Mouse (Mus musculus) kidney, embryonic 15.5 days (tissue): ENCODE data around the gene Slc9a7. TPM values are rescaled to one million over a fixed set of nuclear protein-coding genes. Genes with fewer than 3 reads are reported as not detected.

Experiments
- ATAC-seq: fragments of 200-750 bp; cut with Nextera tagmentation; replicated peaks from 2 replicates; pipeline ENCODE4 v1.8.0; 2017; ENCODE audit warnings: moderate TSS enrichment; ENCODE audit not compliant: low FRiP score
- H3K27ac ChIP-seq: fragments of 300-500 bp; sonication (generic); 2 replicates; pipeline ENCODE4 v1.5.1; 2015; ENCODE audit warnings: mild to moderate bottlenecking, inconsistent platforms
- H3K27me3 ChIP-seq: fragments of 300-500 bp; sonication (generic); 2 replicates; pipeline ENCODE4 v1.6.1; 2015; ENCODE audit warnings: inconsistent platforms
- H3K36me3 ChIP-seq: fragments of 300-500 bp; sonication (generic); 2 replicates; pipeline ENCODE4 v1.6.1; 2015; ENCODE audit warnings: inconsistent platforms
- H3K4me1 ChIP-seq: fragments of 300-500 bp; sonication (generic); 2 replicates; pipeline ENCODE4 v1.6.1; 2015; ENCODE audit warnings: inconsistent platforms
- H3K4me2 ChIP-seq: fragments of 300-500 bp; sonication (generic); 2 replicates; pipeline ENCODE4 v1.6.1; 2015; ENCODE audit warnings: moderate library complexity, mild to moderate bottlenecking, inconsistent platforms
- H3K4me3 ChIP-seq: fragments of 300-500 bp; sonication (generic); replicated peaks from 2 replicates; pipeline ENCODE4 v1.5.1; 2015; ENCODE audit warnings: mild to moderate bottlenecking, inconsistent platforms
- H3K9ac ChIP-seq: fragments of 300-500 bp; sonication (generic); 2 replicates; pipeline ENCODE4 v1.6.1; 2015; ENCODE audit warnings: mild to moderate bottlenecking, inconsistent platforms
- H3K9me3 ChIP-seq: fragments of 300-500 bp; sonication (generic); replicated peaks from 2 replicates; pipeline ENCODE4 v1.6.1; 2016; ENCODE audit warnings: inconsistent platforms
- WGBS: fragments of 180-500 bp; shearing (Covaris S2); methylation state at CpG from one replicate; pipeline ENCODE4 v1.1.7; 2015; ENCODE audit warnings: mixed read lengths; 5-methylcytosine and 5-hydroxymethylcytosine counted together
- polyA plus RNA-seq: library from polyadenylated mRNA; unstranded; fragments of >200 nt; fragmentation: Nextera tagmentation; extraction: Ambion mirVana; gene quantifications from 2 replicates; pipeline ENCODE4 v1.2.1, GENCODE M21; 2015

Slc9a7 gene
- polyA plus RNA-seq, 1 experiment from 2014 or later, result 1.1 TPM

DNA sequence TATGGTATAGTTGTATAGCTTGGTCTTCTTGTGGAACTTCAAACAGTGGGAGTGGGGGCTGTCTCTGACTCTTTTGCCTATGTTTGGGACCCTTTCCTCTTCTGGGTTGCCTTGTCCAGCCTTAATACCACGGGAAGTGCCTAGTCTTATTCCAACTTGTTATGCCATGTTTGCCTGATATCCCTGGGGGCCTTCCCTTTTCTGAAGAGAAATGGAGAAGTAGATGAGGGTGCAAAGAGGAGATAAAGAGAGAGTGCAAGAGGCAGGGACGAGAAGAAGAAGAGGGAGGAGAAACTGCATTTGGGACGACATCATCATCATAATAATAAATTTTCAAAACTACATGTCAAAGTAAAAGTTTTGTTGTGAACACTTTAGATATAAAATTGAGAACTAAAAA, 21.6 kb downstream of the Slc9a7 start:
- Histone ChIP-seq H3K9ac (no peak overlapping the region), H3K27me3 (no peaks in the 10 kb centered on the region), H3K4me2 (no peak overlapping the region), H3K4me3 (no peak overlapping the region), H3K27ac (no peak overlapping the region), H3K9me3 (no peaks in the 10 kb centered on the region), H3K4me1 (no peaks in the 10 kb centered on the region), H3K36me3 (no peaks in the 10 kb centered on the region)
- 74% methylated on average over 3 of the region's 3 CpGs for WGBS
- ATAC-seq, result no peak

DNA sequence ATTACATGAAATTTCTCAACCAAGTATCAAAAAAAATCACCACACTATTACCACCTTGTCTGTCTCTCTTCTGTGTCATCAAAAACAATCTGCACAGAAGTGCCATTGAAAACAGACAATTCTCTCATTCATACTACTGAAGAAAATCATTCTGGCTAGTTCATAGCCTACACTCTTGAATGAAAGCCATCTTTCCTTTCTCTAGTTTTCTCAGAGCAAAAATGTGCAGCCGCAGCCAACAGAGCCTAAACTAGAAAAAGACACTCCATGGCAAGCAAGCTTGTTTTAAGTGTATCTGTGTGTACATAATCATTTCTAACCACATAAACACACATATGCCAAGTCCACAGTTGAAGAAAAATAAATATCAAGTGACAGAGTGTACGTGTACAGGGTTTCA, 27.2 kb downstream of the Slc9a7 start:
- Histone ChIP-seq H3K4me1 (no peaks in the 10 kb centered on the region), H3K36me3 (no peaks in the 10 kb centered on the region), H3K4me3 (no peak overlapping the region), H3K27me3 (no peaks in the 10 kb centered on the region), H3K27ac (no peak overlapping the region), H3K9ac (no peak overlapping the region), H3K9me3 (no peaks in the 10 kb centered on the region), H3K4me2 (no peak overlapping the region)
- ATAC-seq, result no peak
- 84% methylated on average over 2 of the region's 2 CpGs for WGBS

DNA sequence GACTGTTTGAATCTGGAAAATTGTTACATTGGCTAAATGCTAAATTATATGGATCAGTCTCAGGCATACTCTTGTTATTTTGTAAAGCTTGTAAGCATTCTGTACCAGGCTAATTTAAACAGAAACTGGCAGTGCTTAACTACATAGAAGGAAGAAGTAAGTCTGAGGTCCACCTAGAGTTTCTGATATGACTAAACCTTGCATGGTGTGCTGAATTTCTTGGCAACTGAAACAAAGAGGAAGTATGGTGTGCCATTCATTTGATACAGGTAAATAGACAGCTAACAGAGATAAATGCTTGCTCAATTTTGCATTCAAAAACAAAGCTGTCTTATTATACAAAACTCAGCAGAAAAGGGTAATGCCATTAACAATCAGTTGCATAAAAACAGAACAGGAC, 63.5 kb downstream of the Slc9a7 start:
- ATAC-seq, result no peak
- Histone ChIP-seq H3K4me2 (no peak overlapping the region), H3K9me3 (no peaks in the 10 kb centered on the region), H3K27me3 (no peaks in the 10 kb centered on the region), H3K27ac (no peak overlapping the region), H3K4me1 (no peaks in the 10 kb centered on the region), H3K4me3 (no peak overlapping the region), H3K36me3 (no peaks in the 10 kb centered on the region), H3K9ac (no peak overlapping the region)

DNA sequence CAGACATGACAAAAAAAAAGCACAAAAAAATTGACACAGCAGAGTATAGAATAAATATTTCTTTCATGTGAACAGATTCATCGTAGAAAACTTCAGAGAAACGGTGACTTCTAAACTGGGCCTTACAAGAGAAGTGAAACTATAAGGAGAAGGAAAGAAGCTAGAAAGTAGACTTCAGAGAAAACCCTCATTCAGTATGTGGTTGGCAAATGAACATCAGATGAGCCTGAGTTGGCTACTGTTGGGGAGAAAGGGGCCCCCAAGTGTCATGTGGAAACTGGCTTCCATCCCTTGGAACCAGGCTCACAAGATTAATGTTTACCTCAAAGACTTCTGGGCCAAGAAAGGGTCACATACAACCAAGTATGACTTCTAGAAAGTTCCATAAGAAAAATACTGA, 70.1 kb downstream of the Slc9a7 start:
- Histone ChIP-seq H3K9me3 (no peaks in the 10 kb centered on the region), H3K27ac (no peak overlapping the region), H3K9ac (no peak overlapping the region), H3K27me3 (no peaks in the 10 kb centered on the region), H3K36me3 (no peaks in the 10 kb centered on the region), H3K4me1 (no peaks in the 10 kb centered on the region), H3K4me3 (no peak overlapping the region), H3K4me2 (no peak overlapping the region)
- 91% methylated on average over 2 of the region's 2 CpGs for WGBS
- ATAC-seq, result no peak

DNA sequence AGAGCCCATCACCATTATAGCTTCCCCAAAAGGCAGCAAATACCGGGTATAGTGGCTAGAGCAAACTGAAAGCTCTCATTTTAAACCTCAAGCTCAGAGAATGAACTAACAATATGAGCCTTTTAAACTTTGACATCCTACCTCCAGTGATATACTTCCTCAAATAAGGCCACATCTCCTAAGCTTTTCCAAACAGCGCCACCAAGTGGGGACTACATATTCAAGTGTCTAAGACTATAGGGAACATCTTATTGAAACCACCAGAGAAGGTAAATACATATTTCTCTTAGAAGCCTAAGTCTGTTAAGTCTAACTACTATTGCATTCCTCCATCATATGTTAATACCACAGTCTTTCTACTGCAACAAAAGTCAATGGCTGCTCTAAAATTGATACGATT, 106.0 kb downstream of the Slc9a7 start:
- 78% methylated on average over 3 of the region's 3 CpGs for WGBS
- ATAC-seq, result no peak
- H3K4me3 ChIP-seq, result no peak overlapping the region
- H3K9ac ChIP-seq, result no peak overlapping the region
- H3K36me3 ChIP-seq, result no peaks in the 10 kb centered on the region
- no peaks in the 10 kb centered on the region for H3K9me3 ChIP-seq
- H3K27me3 ChIP-seq, result no peaks in the 10 kb centered on the region
- no peak overlapping the region for H3K27ac ChIP-seq
- no peak overlapping the region for H3K4me2 ChIP-seq
- H3K4me1 ChIP-seq, result no peaks in the 10 kb centered on the region

DNA sequence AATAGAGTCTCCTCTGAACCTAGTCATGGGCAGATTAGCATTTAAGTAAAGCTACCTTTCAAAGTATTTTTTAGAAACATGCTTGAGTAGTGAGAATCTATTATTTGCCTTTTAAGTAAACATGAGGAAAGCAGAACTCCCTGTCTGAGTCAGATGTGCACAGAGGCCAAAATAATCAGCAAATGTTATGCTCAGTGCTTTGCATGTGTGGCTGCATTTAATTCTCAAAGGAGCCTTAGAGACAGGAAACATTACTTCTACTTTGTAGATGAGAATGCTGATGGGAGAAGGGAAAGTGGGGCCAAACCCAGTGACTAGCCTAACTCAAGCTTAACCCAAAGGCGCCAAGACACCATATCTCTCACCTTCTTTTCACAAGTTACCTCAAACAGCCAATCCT, 114.8 kb downstream of the Slc9a7 start:
- Histone ChIP-seq H3K4me3 (no peak overlapping the region), H3K9ac (no peak overlapping the region)
- 84% methylated on average over 1 of the region's 1 CpGs for WGBS

DNA sequence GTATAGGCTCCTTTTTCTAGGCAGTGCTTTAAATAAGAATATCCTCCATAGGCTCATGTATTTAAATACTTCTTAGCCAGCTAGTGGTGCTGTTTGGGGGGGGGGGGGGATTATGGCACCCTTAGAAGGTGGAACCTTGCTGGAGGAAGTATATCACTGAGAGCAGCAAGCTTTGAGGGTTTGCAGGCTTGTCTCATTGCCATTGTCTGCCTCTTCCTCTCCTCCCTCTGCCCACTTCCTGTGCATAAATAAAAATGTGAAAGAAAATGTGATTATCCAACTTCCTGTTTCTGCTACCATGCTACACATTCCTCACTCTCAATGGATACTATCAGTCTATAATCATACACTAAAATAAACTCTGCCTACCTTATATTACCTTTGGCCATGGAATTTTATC, 123.2 kb downstream of the Slc9a7 start:
- H3K4me2 ChIP-seq, result no peak overlapping the region
- H3K4me1 ChIP-seq, result no peaks in the 10 kb centered on the region
- H3K27ac ChIP-seq, result no peak overlapping the region
- no peaks in the 10 kb centered on the region for H3K27me3 ChIP-seq
- H3K4me3 ChIP-seq, result no peak overlapping the region
- H3K9ac ChIP-seq, result no peak overlapping the region
- H3K36me3 ChIP-seq, result no peaks in the 10 kb centered on the region
- ATAC-seq, result no peak
- no peaks in the 10 kb centered on the region for H3K9me3 ChIP-seq

More for the DNA sequence above, 114.8 kb downstream of the Slc9a7 start:
- Histone ChIP-seq H3K9me3 (no peaks in the 10 kb centered on the region), H3K4me1 (no peaks in the 10 kb centered on the region), H3K36me3 (no peaks in the 10 kb centered on the region), H3K27ac (no peak overlapping the region), H3K4me2 (no peak overlapping the region), H3K27me3 (no peaks in the 10 kb centered on the region)
- ATAC-seq, result no peak

DNA sequence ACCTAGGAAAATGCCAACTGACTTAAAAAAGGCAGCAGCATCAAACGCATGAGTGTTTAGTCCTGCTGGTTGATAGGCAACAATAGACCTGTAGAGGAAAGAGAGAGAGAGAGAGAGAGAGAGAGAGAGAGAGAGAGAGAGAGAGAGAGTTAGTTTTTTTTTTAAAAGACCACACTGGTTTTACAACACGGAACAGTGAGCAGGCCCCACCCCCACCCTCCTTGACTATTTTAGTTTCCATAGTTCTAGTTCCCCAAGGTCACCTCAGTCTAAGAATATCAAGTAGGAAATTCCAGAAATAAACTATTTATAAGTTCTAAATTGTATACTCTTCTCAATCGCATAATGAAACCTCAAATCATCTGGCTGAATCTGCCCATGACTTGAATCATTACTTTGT, 126.6 kb downstream of the Slc9a7 start:
- no peaks in the 10 kb centered on the region for H3K27me3 ChIP-seq
- no peak overlapping the region for H3K4me3 ChIP-seq
- H3K27ac ChIP-seq, result no peak overlapping the region
- H3K4me2 ChIP-seq, result no peak overlapping the region
- no peaks in the 10 kb centered on the region for H3K36me3 ChIP-seq
- no peak overlapping the region for H3K9ac ChIP-seq
- no peaks in the 10 kb centered on the region for H3K4me1 ChIP-seq
- H3K9me3 ChIP-seq, result no peaks in the 10 kb centered on the region
- ATAC-seq, result no peak
- 65% methylated on average over 3 of the region's 3 CpGs for WGBS

DNA sequence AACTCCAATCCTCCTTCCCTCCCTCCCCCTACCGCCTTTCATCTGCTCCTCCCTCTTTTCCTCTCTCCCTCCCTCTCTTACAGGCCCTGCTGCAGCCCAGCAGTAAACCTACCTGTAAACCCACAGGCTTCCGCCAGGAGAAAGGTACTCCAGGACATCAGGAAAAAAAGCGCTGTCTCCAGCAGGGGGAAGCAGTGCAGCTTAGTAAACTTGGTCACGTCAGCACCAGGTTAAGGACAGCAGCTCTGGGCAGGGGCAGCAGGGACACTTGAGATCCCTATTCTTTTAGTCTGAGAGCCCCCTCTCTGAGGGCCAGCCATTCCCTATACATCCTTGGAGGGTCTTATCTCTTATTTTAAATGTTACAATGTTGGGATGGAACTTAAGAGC, 129.3 kb downstream of the Slc9a7 start:
- no peaks in the 10 kb centered on the region for H3K4me1 ChIP-seq
- no peaks in the 10 kb centered on the region for H3K27me3 ChIP-seq
- WGBS, result 20% methylated on average over 4 of the region's 4 CpGs
- H3K4me3 ChIP-seq, result no peak overlapping the region
- no peaks in the 10 kb centered on the region for H3K9me3 ChIP-seq
- no peak overlapping the region for H3K9ac ChIP-seq
- H3K27ac ChIP-seq, result no peak overlapping the region
- ATAC-seq, result peak; percentile 76
- H3K36me3 ChIP-seq, result no peaks in the 10 kb centered on the region
- no peak overlapping the region for H3K4me2 ChIP-seq

DNA sequence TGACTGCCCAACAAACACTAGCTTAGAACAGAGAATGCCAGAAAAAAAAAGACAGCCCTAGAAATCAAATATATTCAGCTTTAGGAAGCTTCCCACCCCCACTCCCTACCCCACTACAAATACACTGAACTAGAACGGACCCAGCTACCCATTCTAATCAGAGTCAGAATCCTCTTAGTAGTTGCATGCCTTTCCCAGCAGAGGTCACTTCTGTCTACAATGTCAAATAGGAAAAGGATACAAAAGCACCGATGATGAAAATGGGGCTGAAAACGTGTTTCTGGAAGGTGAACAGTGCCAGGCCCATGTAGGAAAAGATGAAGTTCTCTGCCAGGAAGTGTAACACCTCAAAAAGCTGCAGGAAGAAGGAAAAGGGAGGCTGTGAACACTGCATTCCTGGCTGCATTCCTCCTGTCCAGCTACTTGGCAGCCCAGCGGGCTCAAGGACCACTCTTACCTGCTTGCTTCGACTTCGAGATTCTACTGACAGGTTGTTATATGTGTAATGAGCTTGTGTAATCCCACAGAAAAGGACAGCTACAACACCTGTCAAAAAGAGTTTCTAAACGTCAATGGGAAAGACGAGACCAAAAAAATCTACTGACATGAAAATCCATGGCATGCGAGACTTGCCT, 129.8 kb downstream of the Slc9a7 start:
- H3K27me3 ChIP-seq, result no peaks in the 10 kb centered on the region
- no peak overlapping the region for H3K4me3 ChIP-seq
- 51% methylated on average over 9 of the region's 9 CpGs for WGBS
- no peaks in the 10 kb centered on the region for H3K4me1 ChIP-seq
- H3K36me3 ChIP-seq, result no peaks in the 10 kb centered on the region
- H3K4me2 ChIP-seq, result no peak overlapping the region
- no peak for ATAC-seq
- H3K9ac ChIP-seq, result no peak overlapping the region
- no peaks in the 10 kb centered on the region for H3K9me3 ChIP-seq
- H3K27ac ChIP-seq, result no peak overlapping the region

DNA sequence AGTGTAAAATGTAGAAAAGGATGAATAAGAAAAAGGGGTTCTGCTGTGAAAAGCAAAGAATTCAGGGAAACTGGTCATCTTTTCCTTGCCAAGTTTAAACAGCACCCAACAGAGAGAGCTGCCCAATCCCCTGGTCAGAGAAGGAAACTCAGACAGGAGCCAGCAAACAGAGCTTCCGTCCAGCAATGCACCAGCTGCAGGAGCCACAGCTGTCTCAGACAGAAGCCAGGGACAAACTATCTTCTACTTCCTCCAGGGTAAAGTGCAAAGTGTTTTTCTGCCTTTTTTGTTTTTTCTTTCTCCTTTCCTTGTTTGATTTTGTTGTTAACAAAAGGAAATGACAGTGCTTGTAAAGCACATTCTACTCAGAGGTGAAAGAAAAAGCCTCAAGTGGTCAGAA, 131.3 kb downstream of the Slc9a7 start:
- H3K9ac ChIP-seq, result no peak overlapping the region
- H3K27ac ChIP-seq, result no peak overlapping the region
- ATAC-seq, result no peak
- H3K4me2 ChIP-seq, result no peak overlapping the region
- H3K9me3 ChIP-seq, result no peaks in the 10 kb centered on the region
- H3K4me3 ChIP-seq, result no peak overlapping the region
- no peaks in the 10 kb centered on the region for H3K27me3 ChIP-seq
- 50% methylated on average over 1 of the region's 1 CpGs for WGBS
- no peaks in the 10 kb centered on the region for H3K36me3 ChIP-seq
- no peaks in the 10 kb centered on the region for H3K4me1 ChIP-seq

DNA sequence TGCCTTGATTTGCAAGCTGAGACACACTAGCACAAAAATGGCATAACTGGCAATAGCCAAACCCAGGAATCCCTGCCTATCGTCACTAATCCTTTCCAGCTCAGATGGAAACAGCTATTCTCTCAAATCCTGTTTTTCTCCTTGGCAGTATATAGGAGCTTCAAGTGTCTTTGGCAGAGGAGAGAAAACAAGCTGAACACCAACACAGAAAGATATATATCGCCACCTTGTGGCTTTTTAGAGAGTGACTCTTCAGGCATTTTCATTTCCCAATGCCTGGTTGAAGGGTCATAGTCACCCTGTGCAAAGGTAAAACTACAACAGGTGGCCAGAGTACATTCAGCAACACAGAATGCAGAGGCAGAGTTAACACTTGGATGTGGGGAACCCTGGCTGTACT, 134.1 kb downstream of the Slc9a7 start:
- no peaks in the 10 kb centered on the region for H3K36me3 ChIP-seq
- H3K4me2 ChIP-seq, result no peak overlapping the region
- ATAC-seq, result no peak
- H3K9me3 ChIP-seq, result no peaks in the 10 kb centered on the region
- no peak overlapping the region for H3K9ac ChIP-seq
- no peaks in the 10 kb centered on the region for H3K27me3 ChIP-seq
- whole genome bisulfite sequencing, result 25% methylated on average over 2 of the region's 2 CpGs
- no peak overlapping the region for H3K27ac ChIP-seq
- H3K4me1 ChIP-seq, result no peaks in the 10 kb centered on the region
- H3K4me3 ChIP-seq, result no peak overlapping the region

DNA sequence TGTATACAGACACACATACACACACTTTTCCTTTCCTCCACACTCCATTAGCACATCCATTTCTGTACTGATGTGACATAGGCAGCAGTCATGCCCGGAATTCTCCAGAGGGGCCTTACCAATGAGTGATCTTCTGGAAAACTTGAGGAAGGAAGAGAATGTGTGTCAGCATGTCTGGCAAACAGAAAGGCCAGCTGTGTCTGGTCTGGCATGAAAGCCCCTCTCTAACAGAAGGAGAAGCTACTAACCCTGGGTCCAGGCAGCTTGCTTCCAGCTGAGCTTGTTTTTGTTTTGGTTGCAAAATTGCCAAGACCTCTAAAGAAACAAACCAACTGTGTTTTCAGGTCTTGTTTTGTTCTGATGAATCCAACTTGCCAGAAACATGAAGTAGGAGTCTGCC, 162.1 kb downstream of the Slc9a7 start:
- Histone ChIP-seq H3K9me3 (no peaks in the 10 kb centered on the region), H3K4me3 (no peak overlapping the region), H3K36me3 (no peaks in the 10 kb centered on the region), H3K9ac (no peak overlapping the region), H3K4me1 (no peaks in the 10 kb centered on the region), H3K27ac (no peak overlapping the region), H3K4me2 (no peak overlapping the region), H3K27me3 (no peaks in the 10 kb centered on the region)
- 80% methylated on average over 1 of the region's 1 CpGs for WGBS
- no peak for ATAC-seq
